Mouse (Mus musculus): ENCODE data around the gene Acss1. TPM values are rescaled to one million over a fixed set of nuclear protein-coding genes. Genes with fewer than 3 reads are reported as not detected.

The Acss1 gene
- polyA plus RNA-seq, 1 experiment from 2014 or later = 5.6 TPM

GRCm38 (mm10) chr2:150635877-150636446, 32.3 kb downstream of the Acss1 start:
- H3K9ac ChIP-seq (ENCODE audit: low read depth, low read length) = no peak overlapping the region
- WGBS = 84% methylated on average over 3 of the region's 3 CpGs
- ATAC-seq (ENCODE audit: low FRiP score, low TSS enrichment) = no peak
- H3K27me3 ChIP-seq (ENCODE audit: control insufficient read depth, insufficient read depth, low read length) = no peaks in the 10 kb centered on the region
- H3K4me2 ChIP-seq (replicated peaks; ENCODE audit: low read depth, low read length) = no peak overlapping the region
- no peaks in the 10 kb centered on the region for H3K9me3 ChIP-seq (ENCODE audit: control insufficient read depth, low read length)
- H3K4me3 ChIP-seq (ENCODE audit: low read length) = no peak overlapping the region
- no peaks in the 10 kb centered on the region for H3K36me3 ChIP-seq (ENCODE audit: control insufficient read depth, insufficient read depth, low read length)
- no peak overlapping the region for H3K27ac ChIP-seq (ENCODE audit: low read depth, low read length)
- H3K4me1 ChIP-seq (ENCODE audit: control insufficient read depth, insufficient read depth, low read length) = no peaks in the 10 kb centered on the region

GRCm38 (mm10) chr2:150629255-150629654, 39.0 kb downstream of the Acss1 start:
- no peaks in the 10 kb centered on the region for H3K36me3 ChIP-seq (ENCODE audit: control insufficient read depth, insufficient read depth, low read length)
- WGBS = 82% methylated on average over 4 of the region's 4 CpGs
- H3K4me2 ChIP-seq (replicated peaks; ENCODE audit: low read depth, low read length) = no peak overlapping the region
- H3K27ac ChIP-seq (ENCODE audit: low read depth, low read length) = no peak overlapping the region
- ATAC-seq (ENCODE audit: low FRiP score, low TSS enrichment) = no peak
- no peak overlapping the region for H3K4me3 ChIP-seq (ENCODE audit: low read length)
- no peaks in the 10 kb centered on the region for H3K27me3 ChIP-seq (ENCODE audit: control insufficient read depth, insufficient read depth, low read length)
- H3K9ac ChIP-seq (ENCODE audit: low read depth, low read length) = no peak overlapping the region
- H3K9me3 ChIP-seq (ENCODE audit: control insufficient read depth, low read length) = no peaks in the 10 kb centered on the region
- H3K4me1 ChIP-seq (ENCODE audit: control insufficient read depth, insufficient read depth, low read length) = no peaks in the 10 kb centered on the region

- Histone ChIP-seq H3K36me3 (ENCODE audit: control insufficient read depth, insufficient read depth, low read length) (no peaks in the 10 kb centered on the region), H3K9me3 (ENCODE audit: control insufficient read depth, low read length) (no peaks in the 10 kb centered on the region), H3K4me2 (replicated peaks; ENCODE audit: low read depth, low read length) (no peak overlapping the region), H3K9ac (ENCODE audit: low read depth, low read length) (no peak overlapping the region), H3K27me3 (ENCODE audit: control insufficient read depth, insufficient read depth, low read length) (no peaks in the 10 kb centered on the region), H3K4me3 (ENCODE audit: low read length) (no peak overlapping the region), H3K4me1 (ENCODE audit: control insufficient read depth, insufficient read depth, low read length) (no peaks in the 10 kb centered on the region), H3K27ac (ENCODE audit: low read depth, low read length) (no peak overlapping the region)
- no peak for ATAC-seq (ENCODE audit: low FRiP score, low TSS enrichment)
- WGBS = 61% methylated on average over 6 of the region's 6 CpGs
Measured at GRCm38 (mm10) chr2:150627140-150627539, 41.2 kb downstream of the Acss1 start.

DNA sequence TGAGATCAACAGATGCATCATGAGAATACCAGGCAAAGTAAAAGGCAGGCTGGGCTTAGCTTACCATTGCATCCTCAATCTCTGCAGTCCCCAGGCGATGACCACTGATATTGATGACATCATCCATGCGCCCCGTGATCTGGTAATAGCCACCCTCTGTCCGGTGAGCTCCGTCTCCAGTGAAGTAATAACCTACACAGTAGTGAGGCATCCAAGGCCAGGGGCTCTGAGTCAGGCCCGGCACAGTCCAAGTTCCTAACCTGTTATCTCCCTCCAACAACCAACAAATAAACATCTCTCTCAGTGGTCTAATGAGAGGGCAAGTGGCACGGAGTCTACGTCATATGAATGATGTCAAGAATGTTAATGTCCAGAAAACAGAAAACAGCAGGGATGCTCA, 43.4 kb downstream of the Acss1 start:
- ATAC-seq (ENCODE audit: low FRiP score, low TSS enrichment) = no peak
- Histone ChIP-seq H3K27me3 (ENCODE audit: control insufficient read depth, insufficient read depth, low read length) (no peaks in the 10 kb centered on the region), H3K27ac (ENCODE audit: low read depth, low read length) (no peak overlapping the region), H3K4me1 (ENCODE audit: control insufficient read depth, insufficient read depth, low read length) (no peaks in the 10 kb centered on the region), H3K4me3 (ENCODE audit: low read length) (no peak overlapping the region), H3K4me2 (replicated peaks; ENCODE audit: low read depth, low read length) (no peak overlapping the region), H3K9me3 (ENCODE audit: control insufficient read depth, low read length) (no peaks in the 10 kb centered on the region), H3K36me3 (ENCODE audit: control insufficient read depth, insufficient read depth, low read length) (no peaks in the 10 kb centered on the region), H3K9ac (ENCODE audit: low read depth, low read length) (no peak overlapping the region)
- 90% methylated on average over 8 of the region's 8 CpGs for WGBS

GRCm38 (mm10) chr2:150623957-150624356, 44.3 kb downstream of the Acss1 start:
- no peaks in the 10 kb centered on the region for H3K9me3 ChIP-seq (ENCODE audit: control insufficient read depth, low read length)
- H3K4me2 ChIP-seq (replicated peaks; ENCODE audit: low read depth, low read length) = no peak overlapping the region
- 87% methylated on average over 3 of the region's 3 CpGs for WGBS
- ATAC-seq (ENCODE audit: low FRiP score, low TSS enrichment) = no peak
- no peak overlapping the region for H3K9ac ChIP-seq (ENCODE audit: low read depth, low read length)
- no peaks in the 10 kb centered on the region for H3K36me3 ChIP-seq (ENCODE audit: control insufficient read depth, insufficient read depth, low read length)
- no peak overlapping the region for H3K27ac ChIP-seq (ENCODE audit: low read depth, low read length)
- no peaks in the 10 kb centered on the region for H3K4me1 ChIP-seq (ENCODE audit: control insufficient read depth, insufficient read depth, low read length)
- no peak overlapping the region for H3K4me3 ChIP-seq (ENCODE audit: low read length)
- H3K27me3 ChIP-seq (ENCODE audit: control insufficient read depth, insufficient read depth, low read length) = no peaks in the 10 kb centered on the region

- Histone ChIP-seq H3K9me3 (ENCODE audit: control insufficient read depth, low read length) (no peaks in the 10 kb centered on the region), H3K27me3 (ENCODE audit: control insufficient read depth, insufficient read depth, low read length) (no peaks in the 10 kb centered on the region), H3K27ac (ENCODE audit: low read depth, low read length) (no peak overlapping the region), H3K4me3 (ENCODE audit: low read length) (no peak overlapping the region), H3K4me1 (ENCODE audit: control insufficient read depth, insufficient read depth, low read length) (no peaks in the 10 kb centered on the region), H3K4me2 (replicated peaks; ENCODE audit: low read depth, low read length) (no peak overlapping the region), H3K9ac (ENCODE audit: low read depth, low read length) (no peak overlapping the region), H3K36me3 (ENCODE audit: control insufficient read depth, insufficient read depth, low read length) (no peaks in the 10 kb centered on the region)
- ATAC-seq (ENCODE audit: low FRiP score, low TSS enrichment) = no peak
- WGBS = 72% methylated on average over 3 of the region's 3 CpGs
Measured at GRCm38 (mm10) chr2:150621698-150622097, 46.6 kb downstream of the Acss1 start.

DNA sequence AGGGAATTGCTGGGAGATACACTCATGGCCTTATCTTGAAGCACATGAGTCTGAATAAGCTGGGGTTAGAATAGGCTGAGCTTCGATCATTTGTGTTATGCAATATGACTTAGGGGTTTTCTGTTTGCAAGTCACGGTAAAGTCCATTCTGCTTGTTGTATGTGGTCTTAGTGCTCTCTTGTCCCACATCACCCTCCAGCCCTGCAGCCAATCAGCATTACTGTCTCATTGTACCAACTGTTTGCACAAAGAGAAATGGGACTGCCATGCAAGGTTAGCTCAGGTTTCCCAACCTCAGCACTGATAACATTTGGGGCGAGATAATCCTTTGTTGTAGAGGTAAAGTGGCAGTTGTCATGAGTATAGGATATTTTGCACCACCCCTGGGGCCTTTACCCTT, 58.2 kb downstream of the Acss1 start:
- H3K4me3 ChIP-seq (ENCODE audit: low read length) = no peak overlapping the region
- no peaks in the 10 kb centered on the region for H3K4me1 ChIP-seq (ENCODE audit: control insufficient read depth, insufficient read depth, low read length)
- H3K27ac ChIP-seq (ENCODE audit: low read depth, low read length) = no peak overlapping the region
- H3K9me3 ChIP-seq (ENCODE audit: control insufficient read depth, low read length) = no peaks in the 10 kb centered on the region
- WGBS = 79% methylated on average over 3 of the region's 3 CpGs
- H3K9ac ChIP-seq (ENCODE audit: low read depth, low read length) = no peak overlapping the region
- no peaks in the 10 kb centered on the region for H3K36me3 ChIP-seq (ENCODE audit: control insufficient read depth, insufficient read depth, low read length)
- no peak overlapping the region for H3K4me2 ChIP-seq (replicated peaks; ENCODE audit: low read depth, low read length)
- H3K27me3 ChIP-seq (ENCODE audit: control insufficient read depth, insufficient read depth, low read length) = no peaks in the 10 kb centered on the region
- ATAC-seq (ENCODE audit: low FRiP score, low TSS enrichment) = no peak

DNA sequence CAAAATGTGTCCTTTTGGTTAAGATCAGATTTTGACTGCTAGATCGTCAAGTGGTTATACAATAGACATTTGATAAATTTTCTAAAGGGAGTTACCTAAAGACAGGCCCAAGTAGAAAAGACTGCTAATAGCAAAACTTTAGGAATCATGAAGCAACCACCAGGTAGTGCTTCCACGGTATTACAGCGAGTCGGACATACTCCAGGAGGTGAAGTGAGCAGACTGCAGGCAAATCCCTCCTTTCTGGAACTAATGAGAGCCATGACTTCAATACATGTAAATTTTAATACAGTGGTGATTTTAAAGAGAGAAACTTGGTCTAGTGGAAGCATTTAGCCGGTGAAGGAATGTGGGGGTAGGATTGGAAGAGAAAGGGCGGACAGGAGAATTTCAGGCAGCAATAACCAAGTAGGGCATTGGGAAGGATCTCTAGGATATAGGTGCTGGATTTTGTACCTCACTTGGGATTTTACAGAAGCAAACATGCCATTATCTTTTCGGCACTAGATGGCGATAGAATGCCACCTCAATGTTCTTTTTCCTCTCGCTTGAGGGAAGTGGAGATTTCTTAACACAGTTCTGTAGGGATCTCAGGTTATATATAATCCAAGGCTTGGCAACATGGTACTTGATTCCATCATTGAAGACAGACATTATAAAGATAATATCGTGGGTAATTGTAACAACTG, 59.3 kb downstream of the Acss1 start:
- peak; percentile 68 for ATAC-seq (ENCODE audit: low FRiP score, low TSS enrichment)
- Histone ChIP-seq H3K4me2 (replicated peaks; ENCODE audit: low read depth, low read length) (peak overlapping the region; percentile 75), H3K27ac (ENCODE audit: low read depth, low read length) (no peak overlapping the region), H3K4me3 (ENCODE audit: low read length) (peak overlapping the region; percentile 90), H3K9me3 (ENCODE audit: control insufficient read depth, low read length) (no peaks in the 10 kb centered on the region), H3K9ac (ENCODE audit: low read depth, low read length) (peak overlapping the region; percentile 76; the same call in 1 of the 2 replicates), H3K4me1 (ENCODE audit: control insufficient read depth, insufficient read depth, low read length) (no peaks in the 10 kb centered on the region), H3K27me3 (ENCODE audit: control insufficient read depth, insufficient read depth, low read length) (no peaks in the 10 kb centered on the region), H3K36me3 (ENCODE audit: control insufficient read depth, insufficient read depth, low read length) (no peaks in the 10 kb centered on the region)
- 1% methylated on average over 10 of the region's 10 CpGs for WGBS

GRCm38 (mm10) chr2:150608087-150608799, 60.1 kb downstream of the Acss1 start, which contains the start of gene Apmap:
TSS of gene Apmap (minus strand) at chr2:150608567.
- Histone ChIP-seq H3K4me1 (ENCODE audit: control insufficient read depth, insufficient read depth, low read length) (no peaks in the 10 kb centered on the region), H3K4me2 (replicated peaks; ENCODE audit: low read depth, low read length) (peak within 1 kb of the TSS; percentile 75), H3K27ac (ENCODE audit: low read depth, low read length) (no peak within 1 kb of the TSS), H3K27me3 (ENCODE audit: control insufficient read depth, insufficient read depth, low read length) (no peaks in the 10 kb centered on the region), H3K36me3 (ENCODE audit: control insufficient read depth, insufficient read depth, low read length) (no peaks in the 10 kb centered on the region), H3K9me3 (ENCODE audit: control insufficient read depth, low read length) (no peaks in the 10 kb centered on the region), H3K9ac (ENCODE audit: low read depth, low read length) (peak within 1 kb of the TSS; percentile 76), H3K4me3 (ENCODE audit: low read length) (peak within 1 kb of the TSS; percentile 90)
- under 1% methylated on average over 42 of the region's 42 CpGs for WGBS
- ATAC-seq (ENCODE audit: low FRiP score, low TSS enrichment) = peak; percentile 99
